Mouse (Mus musculus): ENCODE measurements around the gene Sp3.
"Not testable (repeated sequence)": the region's sequence is repeated elsewhere in the genome, so short reads cannot be mapped to it uniquely, and the experiment has no call there.

The Sp3 gene

DNA sequence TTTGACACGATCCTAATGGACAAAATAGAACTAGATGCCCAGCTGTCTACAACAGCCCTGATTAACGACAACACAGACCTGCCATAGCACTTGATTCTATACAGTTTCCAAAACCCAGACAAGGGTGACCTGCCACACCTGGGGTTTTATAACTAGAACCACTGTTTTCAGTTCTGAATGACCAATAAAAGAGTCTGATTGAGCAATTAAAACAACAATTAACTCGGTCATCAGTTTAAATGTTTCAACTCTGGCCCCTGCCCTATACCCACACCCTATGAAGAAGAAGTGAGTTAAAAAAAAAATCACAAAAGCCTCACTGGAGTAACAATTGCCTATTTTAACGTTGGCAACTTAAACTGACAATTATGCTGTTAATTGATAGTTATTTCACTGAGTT is 64.1 kb downstream of the Sp3 start:
- no peak for DNase-seq (ENCODE audit: low read depth, low spot score)

DNA sequence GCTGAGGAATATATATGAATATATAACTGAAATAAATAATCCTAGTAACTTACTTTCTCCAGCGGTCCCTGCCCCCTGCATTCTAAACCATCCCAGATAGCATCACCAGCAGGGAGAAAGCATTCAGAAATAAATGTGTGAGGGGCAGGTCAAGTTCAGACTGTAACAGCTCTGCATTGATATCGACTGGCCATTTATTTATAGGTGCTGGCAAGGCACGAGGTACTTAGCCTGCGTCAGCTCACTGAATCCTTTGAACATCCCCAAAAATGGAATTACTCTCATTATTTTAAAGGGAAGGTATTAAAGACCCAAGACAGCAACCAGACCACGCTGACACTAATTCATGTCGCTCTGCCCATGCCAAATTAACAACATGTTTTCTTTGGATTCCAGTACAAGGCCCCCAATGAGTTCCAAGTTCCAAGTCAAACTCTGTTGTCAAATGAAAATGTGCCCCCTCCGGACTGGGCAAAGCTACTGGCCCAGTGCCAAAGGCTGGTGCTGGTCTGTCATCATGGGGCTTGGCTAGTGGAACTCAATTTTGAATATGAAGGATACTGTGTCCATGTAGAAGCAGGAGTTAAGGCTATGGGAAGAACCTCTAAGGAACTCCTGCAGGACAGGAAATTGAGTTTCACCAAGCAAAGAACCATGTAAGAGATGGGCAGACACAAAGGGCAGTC is 64.9 kb downstream of the Sp3 start:
- no peak for DNase-seq (ENCODE audit: low read depth, low spot score)

DNA sequence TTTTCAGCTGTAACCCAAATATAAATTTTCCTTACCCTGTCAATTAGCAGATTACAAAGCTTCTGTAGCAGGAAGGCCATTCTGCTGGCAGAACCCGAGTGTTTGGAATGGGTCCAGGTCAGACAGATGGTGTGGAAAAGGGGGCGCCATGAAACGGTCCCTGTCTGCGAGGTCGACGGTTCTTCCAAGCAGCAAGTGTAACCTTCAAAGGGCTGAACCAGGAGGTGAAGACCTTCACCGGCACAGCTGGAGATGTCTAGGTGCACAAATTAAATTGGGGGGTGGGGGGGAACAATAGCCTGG is 66.8 kb downstream of the Sp3 start:
- no peak for DNase-seq (ENCODE audit: low read depth, low spot score)

DNA sequence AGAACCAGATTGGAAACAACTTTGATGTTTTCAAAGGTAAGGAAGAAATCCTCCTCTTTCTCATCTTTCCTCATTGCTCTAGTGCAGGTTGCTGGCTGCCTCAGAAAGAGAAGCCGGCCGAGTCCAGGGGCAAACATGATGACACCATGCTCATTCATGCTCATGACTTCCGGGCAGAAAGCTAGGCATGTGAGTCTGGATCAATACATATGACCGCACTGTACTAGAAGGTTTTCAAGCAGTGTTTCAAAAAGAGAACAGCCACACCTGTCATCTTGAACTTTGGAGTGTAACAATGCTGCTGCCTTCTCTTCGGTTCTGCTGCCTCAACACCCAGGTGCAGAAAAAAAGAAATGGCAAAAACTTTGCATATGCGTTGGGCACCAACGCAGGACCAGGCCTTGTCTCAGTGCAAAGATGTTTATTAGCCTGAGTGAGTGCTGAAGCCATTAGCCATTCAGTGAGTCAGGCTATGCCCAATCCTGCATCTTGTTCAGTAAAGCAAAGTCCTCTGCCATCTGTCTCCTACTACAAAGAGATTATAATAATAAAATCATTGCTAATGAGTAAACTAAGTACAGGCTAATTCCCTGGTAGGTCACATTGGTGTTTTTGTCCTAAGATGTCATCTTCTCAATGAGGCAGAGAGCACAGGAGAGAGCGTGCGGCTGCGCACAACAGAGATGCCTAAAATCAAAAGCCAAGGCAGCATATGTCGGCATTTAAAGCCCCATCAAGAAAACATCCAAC is 67.4 kb downstream of the Sp3 start:
- DNase-seq (ENCODE audit: low read depth, low spot score): no peak

GRCm38 (mm10) chr2:72911527-72911926 is 68.7 kb downstream of the Sp3 start:
- no peak for DNase-seq (ENCODE audit: low read depth, low spot score)

GRCm38 (mm10) chr2:72909046-72909445 is 71.2 kb downstream of the Sp3 start:
- no peak for DNase-seq (ENCODE audit: low read depth, low spot score)

DNA sequence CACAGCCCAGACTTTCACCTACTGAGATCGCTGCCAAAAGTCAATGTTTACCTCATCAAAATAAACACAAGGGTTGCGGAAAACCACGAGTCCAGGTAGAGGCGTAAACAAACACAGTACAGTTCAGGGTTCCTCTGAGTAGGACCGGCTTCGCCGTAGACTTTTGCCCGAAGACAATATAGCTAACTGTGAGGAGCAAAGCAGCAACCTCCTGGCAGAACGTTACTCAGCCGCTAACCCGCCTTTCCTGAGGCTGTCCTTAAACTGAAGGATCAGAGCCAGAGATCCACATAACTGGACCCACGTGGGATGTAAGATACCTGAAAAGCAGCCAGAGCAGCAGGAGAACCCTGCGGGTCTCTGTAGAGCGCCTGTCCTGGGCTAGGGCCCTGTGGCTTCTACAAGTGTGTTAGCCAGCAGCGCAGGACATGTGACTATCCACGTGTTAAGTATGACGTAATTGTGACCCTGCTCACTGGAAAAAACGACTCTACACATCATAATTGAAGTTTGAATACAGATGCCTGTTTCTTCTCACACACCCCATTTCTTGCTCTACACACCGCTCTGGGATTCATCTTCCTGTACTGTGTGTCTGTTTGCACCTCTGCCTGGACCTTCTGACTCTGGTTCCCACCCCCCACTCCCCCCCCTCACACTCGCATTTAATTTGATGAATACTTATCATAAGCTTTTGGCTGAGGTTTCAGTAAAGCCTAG is 71.9 kb downstream of the Sp3 start:
- DNase-seq (ENCODE audit: low read depth, low spot score): peak; percentile 16

GRCm38 (mm10) chr2:72906745-72907144 is 73.5 kb downstream of the Sp3 start:
- no peak for DNase-seq (ENCODE audit: low read depth, low spot score)

DNA sequence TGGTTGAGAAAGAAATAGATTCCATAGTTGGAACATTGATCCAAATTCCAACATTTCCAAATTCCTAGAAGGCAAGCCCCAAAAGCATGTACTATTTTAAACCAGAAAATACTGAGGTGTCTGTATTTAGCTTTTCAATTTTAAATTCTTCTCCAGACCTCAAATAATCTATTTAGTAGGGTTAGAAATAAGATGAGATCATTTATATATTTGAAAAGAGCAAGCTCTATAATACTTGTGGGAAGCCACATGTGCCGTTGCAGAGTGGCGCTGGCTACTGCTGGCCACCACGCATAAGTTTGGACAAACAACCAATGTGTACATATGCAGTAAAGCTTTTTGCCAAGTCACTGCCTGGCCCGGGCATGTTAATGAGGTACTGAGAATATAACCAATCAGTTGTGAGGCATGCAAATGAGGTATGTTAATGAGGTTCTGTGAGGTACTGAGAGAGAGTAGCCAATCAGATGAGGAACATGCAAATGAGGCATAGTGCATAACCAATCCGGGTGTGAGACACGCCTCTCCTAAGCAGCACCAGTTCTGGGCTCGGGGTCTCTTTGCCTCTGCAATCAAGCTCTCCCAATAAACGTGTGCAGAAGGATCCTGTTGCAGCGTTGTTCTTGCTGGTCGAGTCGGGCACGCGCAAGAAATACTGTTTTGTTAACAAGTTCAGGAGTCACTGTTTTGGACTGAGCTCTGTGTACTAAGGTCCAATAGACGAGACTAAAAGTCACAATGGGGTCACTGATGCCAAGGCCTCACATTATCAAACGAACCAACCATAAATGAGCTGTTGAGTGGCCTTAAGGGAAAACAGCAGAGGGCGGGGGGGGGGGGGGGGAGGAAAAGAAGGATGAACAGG is 77.2 kb downstream of the Sp3 start:
- DNase-seq (ENCODE audit: low read depth, low spot score): not testable (repeated sequence)

GRCm38 (mm10) chr2:72898782-72899305 is 81.4 kb downstream of the Sp3 start:
- DNase-seq (ENCODE audit: low read depth, low spot score): no peak

DNA sequence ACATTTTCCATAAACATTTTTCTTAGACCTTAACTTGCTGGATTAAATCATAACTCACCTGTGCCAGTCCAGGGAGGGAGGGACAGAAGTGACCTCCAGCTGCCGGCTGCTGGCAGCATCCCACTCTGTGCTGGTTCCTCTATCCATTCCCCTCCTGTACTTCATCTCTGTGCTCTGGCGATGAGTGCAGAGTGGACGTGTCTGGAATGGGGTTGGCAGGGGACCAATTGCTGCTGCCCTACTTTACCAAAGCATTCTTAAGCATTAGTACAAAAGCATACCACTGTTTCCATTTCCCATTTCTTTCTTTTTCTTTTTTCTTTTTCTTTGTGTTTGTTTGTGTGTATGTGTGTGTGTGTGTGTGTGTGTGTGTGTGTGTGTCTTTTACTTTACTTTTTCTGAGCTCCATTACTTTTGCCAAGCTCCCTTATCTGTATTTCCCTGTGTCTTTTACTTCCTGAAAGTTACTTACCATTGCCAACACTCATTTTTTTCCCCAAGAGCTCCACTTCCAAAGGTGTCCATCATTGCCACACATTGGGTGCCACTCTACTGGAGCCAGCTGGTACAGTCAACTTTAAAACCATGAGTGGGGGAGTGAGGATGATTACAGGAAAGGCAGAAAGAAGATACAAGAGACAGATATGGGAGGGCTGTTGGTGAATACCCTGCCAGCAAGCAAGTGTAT is 82.0 kb downstream of the Sp3 start:
- no peak for DNase-seq (ENCODE audit: low read depth, low spot score)

DNA sequence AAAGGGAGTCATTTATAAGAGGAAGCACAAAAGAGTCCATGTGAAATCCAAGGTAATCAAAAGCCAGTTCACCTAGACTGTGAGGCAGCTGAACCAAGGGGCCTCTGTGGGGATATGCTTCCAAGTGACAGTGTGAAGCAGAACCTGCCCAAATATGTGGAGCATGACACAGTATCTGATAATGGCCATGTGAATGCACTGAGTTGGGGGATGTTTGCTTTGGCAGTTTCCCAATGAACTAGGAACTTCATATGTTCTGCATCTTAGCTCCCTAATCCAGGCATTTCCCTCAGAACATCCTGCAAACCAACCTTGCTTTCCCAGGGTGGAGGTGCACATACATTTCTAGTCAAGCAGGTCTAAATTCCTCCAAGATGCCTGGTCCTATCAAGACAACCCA is 90.4 kb downstream of the Sp3 start:
- DNase-seq (ENCODE audit: low read depth, low spot score): no peak

All from ES-CJ7 (cell line).